Mouse (Mus musculus): Measurements from ENCODE around the gene Apba3.

DNA sequence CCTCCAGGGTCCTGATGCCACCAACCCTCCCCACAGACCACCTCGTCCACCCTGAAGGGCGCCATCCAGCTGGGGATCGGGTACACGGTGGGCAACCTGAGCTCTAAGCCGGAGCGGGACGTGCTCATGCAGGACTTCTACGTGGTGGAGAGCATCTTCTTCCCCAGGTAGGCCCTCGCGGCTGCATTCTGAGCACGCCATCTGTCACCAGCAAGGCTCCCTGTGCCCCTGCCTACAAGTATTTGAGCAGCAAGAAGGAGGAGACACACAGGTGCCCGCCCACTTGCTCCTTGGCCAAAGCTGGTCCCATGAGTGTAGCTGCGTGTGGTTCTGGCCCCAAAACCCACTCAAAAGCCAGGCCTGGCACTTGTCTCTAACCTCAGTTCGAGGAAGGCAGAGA is 38.9 kb downstream of the Apba3 start:
- TF ChIP-seq ZMIZ1 (IDR thresholded peaks at IDR 0.05; ENCODE audit: low read depth, low read length): no peak
- TF ChIP-seq EP300 (IDR thresholded peaks at IDR 0.05; ENCODE audit: low read depth in 1 of 2, low read length in 2 of 2): no peak
- no peak for TF ChIP-seq POLR2A (IDR thresholded peaks at IDR 0.05; ENCODE audit: control insufficient read depth in 1 of 2, insufficient read depth in 1 of 2, low read depth in 1 of 2, low read length in 2 of 2, poor library complexity in 1 of 2)
- TF ChIP-seq ETS1 (IDR thresholded peaks at IDR 0.05; ENCODE audit: low read depth, low read length): no peak
- no peak for TF ChIP-seq MAX (IDR thresholded peaks at IDR 0.05; ENCODE audit: low read length)
- no peak for TF ChIP-seq TAL1 (IDR thresholded peaks at IDR 0.05; ENCODE audit: low read length)
- no peak for TF ChIP-seq CTCF (IDR thresholded peaks at IDR 0.05 in 2 of 3, conservative IDR thresholded peaks at IDR 0.05 in 1 of 3; ENCODE audit: control insufficient read depth in 1 of 3, insufficient read depth in 1 of 3, low read depth in 2 of 3, low read length in 3 of 3, poor library complexity in 1 of 3, severe bottlenecking in 1 of 3)
- no peak for TF ChIP-seq POLR2AphosphoS5 (IDR thresholded peaks at IDR 0.05; ENCODE audit: borderline replicate concordance, low read depth, low read length)
- no peak for TF ChIP-seq GATA1 (IDR thresholded peaks at IDR 0.05; ENCODE audit: low read depth, low read length)
- no peak for TF ChIP-seq MYC (IDR thresholded peaks at IDR 0.05; ENCODE audit: low read depth, low read length)
- no peak for TF ChIP-seq CHD2 (IDR thresholded peaks at IDR 0.05; ENCODE audit: low read length)
- no peak for TF ChIP-seq NRF1 (IDR thresholded peaks at IDR 0.05; ENCODE audit: insufficient read depth, low read depth, low read length, poor library complexity, severe bottlenecking)
- TF ChIP-seq USF1 (IDR thresholded peaks at IDR 0.05; ENCODE audit: low read depth, low read length): no peak
- TF ChIP-seq RCOR1 (IDR thresholded peaks at IDR 0.05; ENCODE audit: low read depth, low read length): no peak
